In genomic region chr2:10029755-10030154, GRCm38 (mm10) we compare ENCODE assay signal across 17 mouse cellular contexts. TPM values are rescaled to one million over a fixed set of nuclear protein-coding genes. Genes with fewer than 3 reads are reported as not detected.
DNase-seq lines count a peak whose midpoint lies in the region; ATAC-seq and TF ChIP-seq lines count a peak whose summit lies in the region.
"Had no signal": no experiment of that assay in that cellular context is flagged by ENCODE, and none has a peak within 500 bp of the region (broad histone marks: within the 10 kb centered on the region; RNA-seq: fewer than 3 reads in every experiment).

No protein-coding gene starts in this region.

- no peak for DNase-seq in forebrain, postnatal 0 days
- DNase-seq in midbrain, embryonic 14.5 days, result no peak
- DNase-seq: adrenal gland, adult 8-10 months; adrenal gland, postnatal 25 days; cerebellum, adult 18-20 months; cerebellum, adult 9-10 months; cerebellum, postnatal 14 days; gastrocnemius, postnatal 25 days had no signal

- no peak overlapping the region for H3K9ac ChIP-seq in forebrain, embryonic 13.5 days
- no peak overlapping the region for H3K9ac ChIP-seq in forebrain, postnatal 0 days
- no peak overlapping the region for H3K9ac ChIP-seq in forebrain, embryonic 16.5 days (replicated peaks; ENCODE audit: low read depth, low read length)
- no peak overlapping the region for H3K9ac ChIP-seq in forebrain, embryonic 12.5 days
- H3K9ac ChIP-seq in midbrain, embryonic 16.5 days (ENCODE audit: low read depth, low read length), result no peak overlapping the region
- H3K9ac ChIP-seq in midbrain, embryonic 14.5 days (replicated peaks; ENCODE audit: low read length), result no peak overlapping the region
- H3K9ac ChIP-seq: hindbrain, embryonic 12.5 days; hindbrain, embryonic 15.5 days had no signal

- H3K27ac ChIP-seq in forebrain, embryonic 13.5 days, result no peak overlapping the region
- no peak overlapping the region for H3K27ac ChIP-seq in forebrain, postnatal 0 days (ENCODE audit: low read depth, low read length)
- no peak overlapping the region for H3K27ac ChIP-seq in forebrain, embryonic 16.5 days (ENCODE audit: low read length)
- no peak overlapping the region for H3K27ac ChIP-seq in forebrain, embryonic 12.5 days
- H3K27ac ChIP-seq in midbrain, embryonic 16.5 days (ENCODE audit: low read length), result no peak overlapping the region
- H3K27ac ChIP-seq in midbrain, embryonic 14.5 days (replicated peaks; ENCODE audit: low read depth, low read length), result no peak overlapping the region
- H3K27ac ChIP-seq: hindbrain, embryonic 12.5 days; hindbrain, embryonic 15.5 days had no signal

- no peaks in the 10 kb centered on the region for H3K27me3 ChIP-seq in forebrain, embryonic 13.5 days
- no peaks in the 10 kb centered on the region for H3K27me3 ChIP-seq in forebrain, postnatal 0 days (ENCODE audit: insufficient read depth, low read length)
- no peaks in the 10 kb centered on the region for H3K27me3 ChIP-seq in forebrain, embryonic 16.5 days (replicated peaks; ENCODE audit: control insufficient read depth, insufficient read depth, low read length)
- H3K27me3 ChIP-seq in forebrain, embryonic 12.5 days, result no peaks in the 10 kb centered on the region
- no peaks in the 10 kb centered on the region for H3K27me3 ChIP-seq in midbrain, embryonic 16.5 days (ENCODE audit: control insufficient read depth, insufficient read depth, low read depth, low read length)
- H3K27me3 ChIP-seq in midbrain, embryonic 14.5 days (ENCODE audit: control insufficient read depth, insufficient read depth, low read length), result no peaks in the 10 kb centered on the region
- H3K27me3 ChIP-seq: hindbrain, embryonic 12.5 days; hindbrain, embryonic 15.5 days had no signal

- 66% methylated on average over 7 of the region's 7 CpGs for WGBS in forebrain, embryonic 13.5 days
- 46% methylated on average over 7 of the region's 7 CpGs for WGBS in forebrain, postnatal 0 days
- WGBS in forebrain, embryonic 16.5 days, result 49% methylated on average over 7 of the region's 7 CpGs
- WGBS in forebrain, embryonic 12.5 days, result 68% methylated on average over 7 of the region's 7 CpGs
- 60% methylated on average over 7 of the region's 7 CpGs for WGBS in midbrain, embryonic 16.5 days
- WGBS in midbrain, embryonic 14.5 days, result 66% methylated on average over 7 of the region's 7 CpGs

- no peak for ATAC-seq in forebrain, embryonic 13.5 days
- ATAC-seq in forebrain, postnatal 0 days, result no peak; the same call in 1 of the 2 replicates
- peak; percentile 54 for ATAC-seq in forebrain, embryonic 16.5 days
- ATAC-seq in forebrain, embryonic 12.5 days (ENCODE audit: low FRiP score), result no peak
- peak; percentile 60; the same call in 1 of the 2 replicates for ATAC-seq in midbrain, embryonic 16.5 days
- no peak for ATAC-seq in midbrain, embryonic 14.5 days (ENCODE audit: low FRiP score, low TSS enrichment)
- ATAC-seq: activated CD4-positive, CD25-positive, alpha-beta regulatory T cell, adult 4 months; intestine, postnatal 0 days had no signal

- no peak for TF ChIP-seq CTCF in forebrain, postnatal 0 days (IDR thresholded peaks at IDR 0.05; ENCODE audit: low read depth)

- no peaks in the 10 kb centered on the region for H3K9me3 ChIP-seq in forebrain, embryonic 13.5 days (replicated peaks)
- no peaks in the 10 kb centered on the region for H3K9me3 ChIP-seq in forebrain, postnatal 0 days (ENCODE audit: low read length)
- no peaks in the 10 kb centered on the region for H3K9me3 ChIP-seq in forebrain, embryonic 16.5 days (ENCODE audit: control insufficient read depth, low read length)
- no peaks in the 10 kb centered on the region for H3K9me3 ChIP-seq in forebrain, embryonic 12.5 days
- H3K9me3 ChIP-seq in midbrain, embryonic 16.5 days (replicated peaks; ENCODE audit: control insufficient read depth, low read length, poor library complexity, severe bottlenecking), result no peaks in the 10 kb centered on the region
- no peaks in the 10 kb centered on the region for H3K9me3 ChIP-seq in midbrain, embryonic 14.5 days (ENCODE audit: control insufficient read depth, low read length)
- H3K9me3 ChIP-seq: hindbrain, embryonic 12.5 days; hindbrain, embryonic 15.5 days had no signal

- H3K4me1 ChIP-seq in forebrain, embryonic 13.5 days, result 0 out of 2 replicates have a peak, but pooled peaks cover 9% of the 10 kb centered on the region
- no peaks in the 10 kb centered on the region for H3K4me1 ChIP-seq in forebrain, postnatal 0 days (ENCODE audit: insufficient read depth)
- no peaks in the 10 kb centered on the region for H3K4me1 ChIP-seq in forebrain, embryonic 16.5 days (replicated peaks; ENCODE audit: control insufficient read depth, insufficient read depth, low read length)
- H3K4me1 ChIP-seq in forebrain, embryonic 12.5 days, result no peaks in the 10 kb centered on the region
- no peaks in the 10 kb centered on the region; the same call in 1 of the 2 replicates for H3K4me1 ChIP-seq in midbrain, embryonic 16.5 days (ENCODE audit: control insufficient read depth, insufficient read depth, low read length)
- H3K4me1 ChIP-seq in midbrain, embryonic 14.5 days (ENCODE audit: control insufficient read depth, insufficient read depth, low read length), result 0 out of 2 replicates have a peak, but pooled peaks cover 5% of the 10 kb centered on the region
- H3K4me1 ChIP-seq: hindbrain, embryonic 12.5 days; hindbrain, embryonic 15.5 days had no signal

- no peak overlapping the region for H3K4me3 ChIP-seq in forebrain, embryonic 13.5 days
- no peak overlapping the region for H3K4me3 ChIP-seq in forebrain, postnatal 0 days (ENCODE audit: low read depth, low read length)
- no peak overlapping the region for H3K4me3 ChIP-seq in forebrain, embryonic 16.5 days (replicated peaks; ENCODE audit: low read length)
- no peak overlapping the region for H3K4me3 ChIP-seq in forebrain, embryonic 12.5 days (replicated peaks)
- H3K4me3 ChIP-seq in midbrain, embryonic 16.5 days (ENCODE audit: low read depth, low read length), result no peak overlapping the region
- no peak overlapping the region for H3K4me3 ChIP-seq in midbrain, embryonic 14.5 days (replicated peaks; ENCODE audit: low read depth, low read length)
- H3K4me3 ChIP-seq: hindbrain, embryonic 12.5 days; hindbrain, embryonic 15.5 days had no signal

- 0 out of 2 replicates have a peak overlapping the region, but pooled peaks have one; percentile 5 for H3K4me2 ChIP-seq in forebrain, embryonic 13.5 days
- H3K4me2 ChIP-seq in forebrain, postnatal 0 days (ENCODE audit: low read depth), result no peak overlapping the region
- no peak overlapping the region for H3K4me2 ChIP-seq in forebrain, embryonic 16.5 days (ENCODE audit: low read length)
- H3K4me2 ChIP-seq in forebrain, embryonic 12.5 days, result no peak overlapping the region
- H3K4me2 ChIP-seq in midbrain, embryonic 16.5 days (ENCODE audit: low read length), result no peak overlapping the region
- no peak overlapping the region for H3K4me2 ChIP-seq in midbrain, embryonic 14.5 days (ENCODE audit: low read length)
- H3K4me2 ChIP-seq: heart, embryonic 11.5 days; hindbrain, embryonic 12.5 days; hindbrain, embryonic 15.5 days had no signal

- no peaks in the 10 kb centered on the region for H3K36me3 ChIP-seq in forebrain, embryonic 13.5 days (ENCODE audit: poor library complexity, severe bottlenecking)
- H3K36me3 ChIP-seq in forebrain, postnatal 0 days (ENCODE audit: insufficient read depth), result no peaks in the 10 kb centered on the region
- H3K36me3 ChIP-seq in forebrain, embryonic 16.5 days (ENCODE audit: control insufficient read depth, insufficient read depth), result no peaks in the 10 kb centered on the region
- no peaks in the 10 kb centered on the region for H3K36me3 ChIP-seq in forebrain, embryonic 12.5 days (replicated peaks)
- no peaks in the 10 kb centered on the region for H3K36me3 ChIP-seq in midbrain, embryonic 16.5 days (ENCODE audit: control insufficient read depth, insufficient read depth, low read length)
- no peaks in the 10 kb centered on the region for H3K36me3 ChIP-seq in midbrain, embryonic 14.5 days (ENCODE audit: control insufficient read depth, insufficient read depth, low read length)
- H3K36me3 ChIP-seq: hindbrain, embryonic 12.5 days; hindbrain, embryonic 15.5 days had no signal

RNA-seq across cellular contexts. Expression of gene Taf3, which starts 18.6 kb away (rescaled TPM):
- polyA plus RNA-seq in forebrain, embryonic 13.5 days (2015; fragmentation: Nextera tagmentation; extraction: Ambion mirVana), result 17.7 and 17.9 TPM in 2 replicates
- total RNA-seq in forebrain, postnatal 0 days (2014; rRNA removed), result 3.5 and 4.1 TPM in 2 replicates
- polyA plus RNA-seq in forebrain, postnatal 0 days (2015; fragmentation: Nextera tagmentation; extraction: Ambion mirVana), result 6.2 and 9.6 TPM in 2 replicates
- polyA plus RNA-seq in forebrain, embryonic 16.5 days (2015; fragmentation: Nextera tagmentation; extraction: Ambion mirVana), result 14.3 and 14.5 TPM in 2 replicates
- 17.3 and 18.4 TPM in 2 replicates for polyA plus RNA-seq in forebrain, embryonic 12.5 days (2016; fragmentation: Nextera tagmentation; extraction: Ambion mirVana)
- 13.8 and 13.9 TPM in 2 replicates for polyA plus RNA-seq in midbrain, embryonic 16.5 days (2015; fragmentation: Nextera tagmentation; extraction: Ambion mirVana)
- polyA plus RNA-seq in midbrain, embryonic 14.5 days (2014; fragmentation: Nextera tagmentation; extraction: Ambion mirVana), result 12.8 and 16.4 TPM in 2 replicates

RNA-seq across cellular contexts. Expression of gene Atp5c1, which starts 50.6 kb away (rescaled TPM):
- 536 and 564 TPM in 2 replicates for polyA plus RNA-seq in forebrain, embryonic 13.5 days (2015; fragmentation: Nextera tagmentation; extraction: Ambion mirVana)
- total RNA-seq in forebrain, postnatal 0 days (2014; rRNA removed), result 519 and 627 TPM in 2 replicates
- 663 and 775 TPM in 2 replicates for polyA plus RNA-seq in forebrain, postnatal 0 days (2015; fragmentation: Nextera tagmentation; extraction: Ambion mirVana)
- polyA plus RNA-seq in forebrain, embryonic 16.5 days (2015; fragmentation: Nextera tagmentation; extraction: Ambion mirVana), result 543 and 544 TPM in 2 replicates
- polyA plus RNA-seq in forebrain, embryonic 12.5 days (2016; fragmentation: Nextera tagmentation; extraction: Ambion mirVana), result 465 and 477 TPM in 2 replicates
- polyA plus RNA-seq in midbrain, embryonic 16.5 days (2015; fragmentation: Nextera tagmentation; extraction: Ambion mirVana), result 534 and 572 TPM in 2 replicates
- 577 and 596 TPM in 2 replicates for polyA plus RNA-seq in midbrain, embryonic 14.5 days (2014; fragmentation: Nextera tagmentation; extraction: Ambion mirVana)

RNA-seq across cellular contexts. Expression of gene Kin, which starts 50.6 kb away (rescaled TPM):
- polyA plus RNA-seq in forebrain, embryonic 13.5 days (2015; fragmentation: Nextera tagmentation; extraction: Ambion mirVana), result 41.1 and 46.7 TPM in 2 replicates
- 14.6 and 17.9 TPM in 2 replicates for total RNA-seq in forebrain, postnatal 0 days (2014; rRNA removed)
- 14.1 and 17.5 TPM in 2 replicates for polyA plus RNA-seq in forebrain, postnatal 0 days (2015; fragmentation: Nextera tagmentation; extraction: Ambion mirVana)
- polyA plus RNA-seq in forebrain, embryonic 16.5 days (2015; fragmentation: Nextera tagmentation; extraction: Ambion mirVana), result 34.2 and 39.8 TPM in 2 replicates
- polyA plus RNA-seq in forebrain, embryonic 12.5 days (2016; fragmentation: Nextera tagmentation; extraction: Ambion mirVana), result 44.2 and 44.9 TPM in 2 replicates
- 27.4 and 32.2 TPM in 2 replicates for polyA plus RNA-seq in midbrain, embryonic 16.5 days (2015; fragmentation: Nextera tagmentation; extraction: Ambion mirVana)
- polyA plus RNA-seq in midbrain, embryonic 14.5 days (2014; fragmentation: Nextera tagmentation; extraction: Ambion mirVana), result 33.9 and 34.2 TPM in 2 replicates

Comparison
In these comparisons a context has a peak if more than half of its experiments do, and no peak if none do; other contexts are left out.
1. ATAC-seq: peak in forebrain, embryonic 16.5 days (single experiment) and midbrain, embryonic 16.5 days (single experiment); none in forebrain, embryonic 13.5 days (single experiment), forebrain, postnatal 0 days (single experiment), forebrain, embryonic 12.5 days (single experiment) and midbrain, embryonic 14.5 days (single experiment).